Mouse (Mus musculus): ENCODE results near the gene Slc50a1. TPM values are rescaled to one million over a fixed set of nuclear protein-coding genes. Genes with fewer than 3 reads are reported as not detected.

The Slc50a1 gene
- polyA plus RNA-seq (2015; fragmentation: Nextera tagmentation; extraction: Ambion mirVana) = 36.2 and 38.5 TPM in 2 replicates

DNA sequence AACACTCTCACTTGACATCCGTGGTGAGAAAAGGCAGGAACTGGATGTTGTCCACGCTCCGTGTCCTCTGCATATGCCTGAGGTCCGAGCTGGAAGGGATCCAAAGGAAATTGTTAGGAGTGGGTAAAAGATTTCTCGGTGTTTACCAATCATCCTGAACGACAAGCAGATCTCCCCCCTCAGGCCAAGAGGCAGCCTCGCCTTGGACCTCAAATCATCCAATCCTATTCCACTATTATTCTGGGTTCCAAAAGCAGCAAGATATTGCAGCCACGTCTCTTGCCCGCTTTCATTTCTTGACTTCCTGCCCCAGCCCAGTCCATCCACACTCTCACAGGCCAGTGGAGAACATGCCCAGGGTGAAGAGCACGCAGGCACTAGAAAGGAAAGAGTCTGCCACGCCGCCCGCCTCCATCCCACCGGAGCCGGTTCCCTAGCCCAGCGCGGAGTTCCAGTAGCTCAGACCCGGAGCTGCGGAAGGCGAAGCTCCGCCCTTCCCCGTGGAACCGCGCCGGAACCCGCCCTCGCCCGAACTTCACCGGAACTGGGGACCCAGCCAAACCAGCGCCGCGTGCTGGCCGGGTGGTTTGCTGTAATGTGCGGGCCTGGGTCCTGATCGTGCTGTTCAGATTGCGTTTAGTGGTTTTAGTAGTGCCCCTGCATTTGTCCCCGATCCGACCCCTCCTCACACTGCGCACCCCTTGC lies at the start of gene Slc50a1:
Gene Slc50a1 (minus strand): TSS at position 520 of the 705 bp plus-strand sequence.
- no peaks in the 10 kb centered on the region for H3K27me3 ChIP-seq
- H3K27ac ChIP-seq (replicated peaks) = peak within 1 kb of the TSS; percentile 87
- H3K4me2 ChIP-seq = peak within 1 kb of the TSS; percentile 82
- peak within 1 kb of the TSS; percentile 59 for H3K4me3 ChIP-seq
- peak; percentile 58 for ATAC-seq (ENCODE audit: low FRiP score, low read depth)
- no peaks in the 10 kb centered on the region for H3K9me3 ChIP-seq
- WGBS = 2% methylated on average over 39 of the region's 39 CpGs
- H3K36me3 ChIP-seq = no peaks in the 10 kb centered on the region
- H3K4me1 ChIP-seq (replicated peaks) = peaks cover 48% of the 10 kb centered on the region
- peak within 1 kb of the TSS; percentile 69 for H3K9ac ChIP-seq

GRCm38 (mm10) chr3:89319591-89320350 lies 49.4 kb upstream of the Slc50a1 start:
- Histone ChIP-seq H3K4me3 (peak overlapping the region; percentile 66), H3K27ac (replicated peaks) (peak overlapping the region; percentile 91), H3K36me3 (peaks cover 4% of the 10 kb centered on the region; the same call in 1 of the 2 replicates), H3K4me1 (replicated peaks) (peaks cover 73% of the 10 kb centered on the region), H3K4me2 (peak overlapping the region; percentile 86), H3K9ac (peak overlapping the region; percentile 74), H3K27me3 (peaks cover 4% of the 10 kb centered on the region; the same call in 1 of the 2 replicates), H3K9me3 (no peaks in the 10 kb centered on the region)
- WGBS = 1% methylated on average over 58 of the region's 58 CpGs
- no peak for ATAC-seq (ENCODE audit: low FRiP score, low read depth)

DNA sequence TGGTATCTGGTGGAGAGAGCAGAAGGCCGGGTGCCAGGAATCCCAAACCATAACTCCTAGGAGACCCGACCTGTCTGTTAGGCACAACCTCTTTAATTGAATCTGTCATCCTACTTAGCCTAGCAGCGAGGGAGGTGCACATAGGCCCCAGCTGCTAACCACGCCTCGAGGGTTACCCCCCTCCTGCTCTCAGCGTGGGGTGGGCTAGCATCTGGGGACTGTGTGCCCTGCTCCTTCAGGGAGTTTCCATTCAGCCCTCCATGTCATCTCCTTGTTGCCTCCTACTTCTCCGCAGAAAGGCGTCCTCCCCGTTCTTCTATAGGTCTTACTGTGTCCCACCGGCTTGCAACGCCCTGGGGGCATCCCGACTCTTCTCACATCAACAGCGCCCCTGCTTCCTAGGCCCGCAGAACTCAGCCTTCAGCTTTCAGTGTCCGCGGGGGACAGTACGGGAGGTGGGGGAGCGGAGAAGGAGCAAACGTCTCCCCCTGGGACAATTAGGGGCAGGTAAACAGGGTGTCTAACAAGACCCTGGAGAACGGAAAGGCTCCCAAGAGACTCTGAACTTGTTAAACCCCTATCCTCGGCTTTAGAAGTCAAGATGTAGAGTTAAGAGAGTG lies 48.7 kb upstream of the Slc50a1 start:
- WGBS = 6% methylated on average over 21 of the region's 21 CpGs
- Histone ChIP-seq H3K27me3 (peaks cover 3% of the 10 kb centered on the region; the same call in 1 of the 2 replicates), H3K27ac (replicated peaks) (peak overlapping the region; percentile 91)

GRCm38 (mm10) chr3:89318316-89318715 lies 47.9 kb upstream of the Slc50a1 start:
- 59% methylated on average over 8 of the region's 8 CpGs for WGBS
- Histone ChIP-seq H3K27me3 (no peaks in the 10 kb centered on the region), H3K27ac (replicated peaks) (no peak overlapping the region), H3K9ac (no peak overlapping the region), H3K4me3 (no peak overlapping the region), H3K4me1 (replicated peaks) (peaks cover 74% of the 10 kb centered on the region), H3K36me3 (peaks cover 15% of the 10 kb centered on the region), H3K9me3 (no peaks in the 10 kb centered on the region), H3K4me2 (no peak overlapping the region)
- no peak for ATAC-seq (ENCODE audit: low FRiP score, low read depth)

More for the DNA sequence above, 48.7 kb upstream of the Slc50a1 start:
- H3K4me2 ChIP-seq = peak overlapping the region; percentile 86
- no peak for ATAC-seq (ENCODE audit: low FRiP score, low read depth)
- peaks cover 74% of the 10 kb centered on the region for H3K4me1 ChIP-seq (replicated peaks)
- peak overlapping the region; percentile 66 for H3K4me3 ChIP-seq
- H3K9me3 ChIP-seq = no peaks in the 10 kb centered on the region
- H3K9ac ChIP-seq = no peak overlapping the region; the same call in 1 of the 2 replicates
- peaks cover 9% of the 10 kb centered on the region for H3K36me3 ChIP-seq

GRCm38 (mm10) chr3:89317246-89317645 lies 46.9 kb upstream of the Slc50a1 start:
- ATAC-seq (ENCODE audit: low FRiP score, low read depth) = no peak
- Histone ChIP-seq H3K4me1 (replicated peaks) (peaks cover 69% of the 10 kb centered on the region), H3K9me3 (no peaks in the 10 kb centered on the region), H3K36me3 (peaks cover 19% of the 10 kb centered on the region), H3K4me3 (no peak overlapping the region), H3K27ac (replicated peaks) (0 out of 2 replicates have a peak overlapping the region, but pooled peaks have one; percentile 43), H3K9ac (no peak overlapping the region), H3K27me3 (no peaks in the 10 kb centered on the region), H3K4me2 (peak overlapping the region; percentile 50)
- 55% methylated on average over 6 of the region's 6 CpGs for WGBS

DNA sequence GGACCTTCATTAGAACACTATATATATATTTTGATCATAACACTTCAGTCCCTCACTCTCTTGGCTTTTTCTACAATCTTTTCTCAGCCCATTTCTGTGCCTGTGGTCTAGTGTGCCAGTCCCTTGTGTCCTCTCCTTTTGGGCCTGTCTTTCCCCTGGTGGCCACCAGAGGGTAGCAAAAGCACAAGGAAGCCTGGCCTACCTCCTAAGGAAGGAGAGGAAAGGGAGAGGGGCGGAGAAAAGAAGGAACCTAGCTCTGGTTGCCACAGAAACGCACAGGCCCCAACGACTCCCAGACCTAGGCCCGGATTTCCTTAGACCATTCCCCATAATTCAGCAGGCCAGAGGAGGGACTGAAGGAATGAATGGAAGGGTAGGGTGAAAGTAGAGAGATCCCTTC lies 46.5 kb upstream of the Slc50a1 start:
- Histone ChIP-seq H3K36me3 (peaks cover 19% of the 10 kb centered on the region), H3K4me2 (peak overlapping the region; percentile 50), H3K9me3 (no peaks in the 10 kb centered on the region), H3K4me3 (no peak overlapping the region), H3K9ac (no peak overlapping the region), H3K27ac (replicated peaks) (0 out of 2 replicates have a peak overlapping the region, but pooled peaks have one; percentile 43), H3K27me3 (no peaks in the 10 kb centered on the region), H3K4me1 (replicated peaks) (peaks cover 69% of the 10 kb centered on the region)
- WGBS = 0% methylated on average over 4 of the region's 4 CpGs
- peak; percentile 17; the same call in 1 of the 2 replicates for ATAC-seq (ENCODE audit: low FRiP score, low read depth)

DNA sequence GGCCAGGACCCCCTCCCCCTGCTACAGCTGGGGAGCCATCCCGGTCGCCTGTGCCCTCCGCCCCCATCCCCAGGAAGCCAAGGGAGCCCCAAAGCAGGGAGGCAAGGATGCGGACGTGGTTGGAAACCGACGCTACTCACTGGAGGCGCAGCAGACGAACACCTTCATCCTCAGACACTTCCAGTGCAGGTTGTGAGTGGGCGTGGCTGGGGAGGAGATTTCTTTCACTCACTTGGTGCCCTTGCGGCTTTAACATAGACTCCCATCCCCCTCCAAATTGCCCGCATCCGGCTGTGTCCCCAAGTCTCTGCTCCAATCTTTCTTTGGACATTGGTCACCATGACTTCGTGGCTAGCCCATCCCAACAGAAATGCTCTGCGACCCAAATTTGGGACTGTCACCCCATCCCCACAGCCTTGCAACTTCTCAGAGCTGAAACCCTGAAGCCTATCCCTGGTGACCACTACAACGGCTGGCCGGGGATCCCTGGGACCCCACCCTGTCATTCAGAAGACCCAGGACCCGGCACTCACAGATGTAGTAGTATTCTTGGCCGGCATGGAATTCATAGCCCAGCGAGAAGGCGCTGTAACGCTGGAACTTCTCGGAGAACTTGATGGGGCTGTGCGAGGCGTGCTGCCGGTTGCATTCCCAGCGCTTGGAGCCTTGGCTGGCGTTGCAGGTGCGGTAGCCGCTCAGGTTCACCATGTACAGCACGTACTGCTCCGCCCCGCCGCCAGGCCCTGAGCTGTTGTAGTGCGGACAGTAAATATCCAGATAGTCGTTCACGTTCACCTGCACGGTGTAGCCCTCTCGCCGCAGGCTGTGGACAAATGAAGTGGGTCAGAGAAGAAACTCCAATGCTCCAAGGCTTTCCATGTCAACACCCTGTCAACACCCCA lies 45.8 kb upstream of the Slc50a1 start:
- Histone ChIP-seq H3K4me3 (0 out of 2 replicates have a peak overlapping the region, but pooled peaks have one; percentile 20), H3K27ac (replicated peaks) (no peak overlapping the region)

GRCm38 (mm10) chr3:89315195-89315929 lies 45.0 kb upstream of the Slc50a1 start:
- peaks cover 56% of the 10 kb centered on the region for H3K4me1 ChIP-seq (replicated peaks)
- no peak overlapping the region for H3K9ac ChIP-seq
- H3K27me3 ChIP-seq = no peaks in the 10 kb centered on the region
- peaks cover 19% of the 10 kb centered on the region for H3K36me3 ChIP-seq
- peak overlapping the region; percentile 20 for H3K4me3 ChIP-seq
- no peaks in the 10 kb centered on the region for H3K9me3 ChIP-seq
- no peak for ATAC-seq (ENCODE audit: low FRiP score, low read depth)
- H3K27ac ChIP-seq (replicated peaks) = no peak overlapping the region
- peak overlapping the region; percentile 50 for H3K4me2 ChIP-seq
- WGBS = 6% methylated on average over 24 of the region's 26 CpGs

More for the DNA sequence above, 45.8 kb upstream of the Slc50a1 start:
- H3K4me2 ChIP-seq = peak overlapping the region; percentile 50
- peaks cover 64% of the 10 kb centered on the region for H3K4me1 ChIP-seq (replicated peaks)
- H3K36me3 ChIP-seq = peaks cover 19% of the 10 kb centered on the region
- H3K27me3 ChIP-seq = no peaks in the 10 kb centered on the region
- H3K9me3 ChIP-seq = no peaks in the 10 kb centered on the region
- WGBS = 8% methylated on average over 40 of the region's 40 CpGs
- ATAC-seq (ENCODE audit: low FRiP score, low read depth) = no peak
- H3K9ac ChIP-seq = no peak overlapping the region

- ATAC-seq (ENCODE audit: low FRiP score, low read depth) = no peak
- WGBS = 47% methylated on average over 2 of the region's 2 CpGs
- H3K9me3 ChIP-seq = no peaks in the 10 kb centered on the region
- peak overlapping the region; percentile 50; the same call in 1 of the 2 replicates for H3K4me2 ChIP-seq
- H3K27ac ChIP-seq (replicated peaks) = no peak overlapping the region
- H3K27me3 ChIP-seq = no peaks in the 10 kb centered on the region
- peaks cover 50% of the 10 kb centered on the region for H3K4me1 ChIP-seq (replicated peaks)
- H3K4me3 ChIP-seq = no peak overlapping the region
- H3K36me3 ChIP-seq = peaks cover 19% of the 10 kb centered on the region
- no peak overlapping the region for H3K9ac ChIP-seq
Observed at GRCm38 (mm10) chr3:89314791-89315190, 44.4 kb upstream of the Slc50a1 start.

- Histone ChIP-seq H3K4me1 (replicated peaks) (peaks cover 45% of the 10 kb centered on the region), H3K9ac (no peak overlapping the region), H3K4me3 (no peak overlapping the region), H3K27me3 (no peaks in the 10 kb centered on the region), H3K27ac (replicated peaks) (no peak overlapping the region), H3K4me2 (no peak overlapping the region), H3K9me3 (no peaks in the 10 kb centered on the region), H3K36me3 (peaks cover 19% of the 10 kb centered on the region)
- WGBS = 64% methylated on average over 5 of the region's 5 CpGs
- ATAC-seq (ENCODE audit: low FRiP score, low read depth) = no peak
Observed at GRCm38 (mm10) chr3:89314340-89314739, 44.0 kb upstream of the Slc50a1 start.
